Mouse (Mus musculus) 3T3-L1 (cell line): ENCODE measurements around the gene Pick1.
"Not testable (repeated sequence)": the region's sequence is repeated elsewhere in the genome, so short reads cannot be mapped to it uniquely, and the experiment has no call there.

ENCODE experiments used
- DNase-seq: peaks from one replicate; pipeline ENCODE4 v3.0.0-alpha.2; 2015; ENCODE audit warnings: low read depth, low spot score

Pick1 gene

GRCm38 (mm10) chr15:79225780-79226179 is 3.2 kb upstream of the Pick1 start:
- DNase-seq, result not testable (repeated sequence)

GRCm38 (mm10) chr15:79235268-79235667 is 6.3 kb downstream of the Pick1 start:
- DNase-seq, result no peak

- DNase-seq, result no peak
Observed at GRCm38 (mm10) chr15:79238036-79238435, 9.1 kb downstream of the Pick1 start.

- no peak for DNase-seq
Observed at GRCm38 (mm10) chr15:79242574-79243233, 13.7 kb downstream of the Pick1 start.

- DNase-seq, result peak; percentile 97
Observed at GRCm38 (mm10) chr15:79243234-79244042, 14.5 kb downstream of the Pick1 start.

GRCm38 (mm10) chr15:79244071-79244893 is 15.3 kb downstream of the Pick1 start:
- no peak for DNase-seq

- DNase-seq, result no peak
Observed at GRCm38 (mm10) chr15:79245321-79245720, 16.3 kb downstream of the Pick1 start.

- DNase-seq, result no peak
Observed at GRCm38 (mm10) chr15:79250236-79250635, 21.3 kb downstream of the Pick1 start.

GRCm38 (mm10) chr15:79251168-79251567 is 22.2 kb downstream of the Pick1 start:
- DNase-seq, result no peak

GRCm38 (mm10) chr15:79251781-79252491 is 23.0 kb downstream of the Pick1 start:
- DNase-seq, result no peak

GRCm38 (mm10) chr15:79252580-79252979 is 23.6 kb downstream of the Pick1 start:
- DNase-seq, result no peak

- DNase-seq, result no peak
Observed at GRCm38 (mm10) chr15:79254661-79255060, 25.7 kb downstream of the Pick1 start, which contains the start of gene Slc16a8. TSS of gene Slc16a8 (minus strand) at chr15:79254761.

- DNase-seq, result no peak
Observed at GRCm38 (mm10) chr15:79258521-79258920, 29.5 kb downstream of the Pick1 start.

- no peak for DNase-seq
Observed at GRCm38 (mm10) chr15:79261095-79261725, 32.2 kb downstream of the Pick1 start.

GRCm38 (mm10) chr15:79261757-79262156 is 32.8 kb downstream of the Pick1 start:
- no peak for DNase-seq

GRCm38 (mm10) chr15:79262375-79262774 is 33.4 kb downstream of the Pick1 start:
- no peak for DNase-seq

- no peak for DNase-seq
Observed at GRCm38 (mm10) chr15:79262786-79263309, 33.9 kb downstream of the Pick1 start.

GRCm38 (mm10) chr15:79263726-79264125 is 34.8 kb downstream of the Pick1 start:
- DNase-seq, result no peak

GRCm38 (mm10) chr15:79265384-79265783 is 36.4 kb downstream of the Pick1 start:
- no peak for DNase-seq

GRCm38 (mm10) chr15:79268521-79268920 is 39.5 kb downstream of the Pick1 start:
- DNase-seq, result no peak
